Mouse (Mus musculus): ENCODE measurements at regions not wholly inside any gene's neighbourhood (a gene's known extent, or its start where the extent isn't known, plus 50 kb on each side); places are given as distances from the start of the nearest gene placed in this dataset.

DNA sequence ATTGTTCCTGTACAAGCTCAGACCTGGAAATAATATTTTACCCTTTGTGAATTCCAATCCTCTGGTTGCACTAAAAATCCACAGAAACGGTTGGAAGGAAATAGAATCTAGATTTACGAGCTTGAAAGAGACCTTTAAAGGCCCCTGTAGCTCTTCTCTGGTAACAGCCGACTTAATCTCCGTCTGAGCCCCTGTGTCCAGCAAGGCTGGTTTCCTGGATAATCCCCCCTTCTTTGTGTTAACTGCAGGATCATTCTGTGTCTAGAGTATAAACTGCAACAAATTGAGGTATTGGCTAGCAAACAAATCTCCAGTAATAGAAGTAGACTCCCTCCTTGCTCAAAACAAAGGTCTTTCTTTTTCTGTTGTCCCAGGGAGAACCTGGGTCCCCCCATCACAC lies 56.5 kb upstream of the Slc1a1 start:
- TF ChIP-seq POLR2A (IDR thresholded peaks at IDR 0.05; ENCODE audit: control insufficient read depth in 1 of 2, insufficient read depth in 1 of 2, low read depth in 1 of 2, low read length in 2 of 2, poor library complexity in 1 of 2) = no peak
- no peak for TF ChIP-seq MXI1 (IDR thresholded peaks at IDR 0.05; ENCODE audit: low read depth, low read length)
- no peak for TF ChIP-seq MAZ (IDR thresholded peaks at IDR 0.05; ENCODE audit: low read depth, low read length)
- TF ChIP-seq MYC (IDR thresholded peaks at IDR 0.05; ENCODE audit: low read depth, low read length) = no peak
- TF ChIP-seq TCF12 (IDR thresholded peaks at IDR 0.05; ENCODE audit: low read depth, low read length) = no peak
- TF ChIP-seq CTCF (IDR thresholded peaks at IDR 0.05 in 2 of 3, conservative IDR thresholded peaks at IDR 0.05 in 1 of 3; ENCODE audit: control insufficient read depth in 1 of 3, insufficient read depth in 1 of 3, low read depth in 2 of 3, low read length in 3 of 3, poor library complexity in 1 of 3, severe bottlenecking in 1 of 3) = no peak
- TF ChIP-seq MYB (IDR thresholded peaks at IDR 0.05; ENCODE audit: low read depth, low read length) = no peak
- no peak for TF ChIP-seq ZKSCAN1 (IDR thresholded peaks at IDR 0.05; ENCODE audit: low read depth, low read length)
- TF ChIP-seq EP300 (IDR thresholded peaks at IDR 0.05; ENCODE audit: low read depth in 1 of 2, low read length in 2 of 2) = no peak
- no peak for TF ChIP-seq MAFK (IDR thresholded peaks at IDR 0.05; ENCODE audit: borderline replicate concordance, low read depth, low read length)
- no peak for TF ChIP-seq NELFE (IDR thresholded peaks at IDR 0.05; ENCODE audit: low read depth, low read length)
- TF ChIP-seq GABPA (IDR thresholded peaks at IDR 0.05; ENCODE audit: low read depth, low read length) = no peak
- no peak for TF ChIP-seq MEF2A (IDR thresholded peaks at IDR 0.05; ENCODE audit: extremely low read depth, insufficient replicate concordance, low read depth, low read length, poor library complexity, severe bottlenecking)
- no peak for TF ChIP-seq MAX (IDR thresholded peaks at IDR 0.05; ENCODE audit: low read length)

Measured in MEL (cell line).